Mouse (Mus musculus) small intestine, adult 2 months (tissue): Measurements from ENCODE around the gene Nck2.

Experiments
- CTCF ChIP-seq: fragments of 200-500 bp; IDR thresholded peaks from 2 replicates; pipeline ENCODE4 v1.5.1; 2012; ENCODE audit warnings: low read depth, mild to moderate bottlenecking, control low read depth, inconsistent platforms, low read length, moderate library complexity, mixed read lengths; ENCODE audit not compliant: insufficient replicate concordance, insufficient read length; ENCODE audit errors: extremely low read depth
- POLR2A ChIP-seq: fragments of 200-500 bp; IDR thresholded peaks from 2 replicates; pipeline ENCODE4 v1.6.1; 2012; ENCODE audit warnings: low read depth, mild to moderate bottlenecking, control low read depth, inconsistent platforms, low read length, moderate library complexity

- TF ChIP-seq POLR2A = no peak
- no peak for TF ChIP-seq CTCF
Observed at GRCm38 (mm10) chr1:43429924-43430876, 14.2 kb upstream of the Nck2 start.
